Mouse (Mus musculus) myocyte (in vitro differentiated cells): ENCODE results near the gene Akr1b7.

Source experiments
- CEBPB ChIP-seq: IDR thresholded peaks from 2 replicates; pipeline ENCODE4 v1.6.1; 2011; ENCODE audit warnings: mild to moderate bottlenecking, moderate library complexity; ENCODE audit not compliant: poor library complexity, insufficient read depth, severe bottlenecking
- E2F4 ChIP-seq: IDR thresholded peaks from one replicate; pipeline ENCODE4 v1.6.1; 2011; ENCODE audit warnings: mild to moderate bottlenecking, control low read depth, moderate library complexity; ENCODE audit not compliant: insufficient read depth
- MAX ChIP-seq: IDR thresholded peaks from one replicate; pipeline ENCODE4 v1.6.1; 2011; ENCODE audit warnings: low read depth, mild to moderate bottlenecking, control low read depth
- MYOD1 ChIP-seq, 3 experiments: IDR thresholded peaks; one replicate each; pipeline ENCODE4 v1.6.1; 2011; ENCODE audit warnings: control low read depth in 2 of 3, low read depth in 2 of 3, mild to moderate bottlenecking in 2 of 3, moderate library complexity in 1 of 3; ENCODE audit not compliant: insufficient read length in 2 of 3, control insufficient read depth in 1 of 3
- MYOG ChIP-seq, 3 experiments: IDR thresholded peaks; one replicate each; pipeline ENCODE4 v1.6.1; 2011; ENCODE audit warnings: control low read depth in 2 of 3, low read depth in 2 of 3, mild to moderate bottlenecking in 2 of 3; ENCODE audit not compliant: insufficient read length in 2 of 3, control insufficient read depth in 1 of 3, insufficient read depth in 1 of 3
- POLR2A ChIP-seq: IDR thresholded peaks from one replicate; pipeline ENCODE4 v1.6.1; 2011; ENCODE audit warnings: low read depth, mild to moderate bottlenecking, control low read depth, moderate library complexity; ENCODE audit not compliant: insufficient read length
- POLR2AphosphoS2 ChIP-seq: IDR thresholded peaks from one replicate; pipeline ENCODE4 v1.6.1; 2011; ENCODE audit warnings: low read depth, control low read depth; ENCODE audit not compliant: insufficient read length
- REST ChIP-seq: IDR thresholded peaks from one replicate; pipeline ENCODE4 v1.6.1; 2011; ENCODE audit warnings: mild to moderate bottlenecking, control low read depth, moderate library complexity; ENCODE audit not compliant: insufficient read depth, insufficient read length
- TCF12 ChIP-seq: IDR thresholded peaks from one replicate; pipeline ENCODE4 v1.6.1; 2011; ENCODE audit warnings: mild to moderate bottlenecking, control low read depth; ENCODE audit not compliant: poor library complexity, insufficient read depth, severe bottlenecking
- TCF3 ChIP-seq: IDR thresholded peaks from one replicate; pipeline ENCODE4 v1.6.1; 2011; ENCODE audit warnings: low read depth, control low read depth; ENCODE audit not compliant: insufficient read length
- USF1 ChIP-seq: IDR thresholded peaks from one replicate; pipeline ENCODE4 v1.6.1; 2011; ENCODE audit warnings: low read depth, mild to moderate bottlenecking, control low read depth, moderate library complexity

GRCm38 (mm10) chr6:34439006-34439405 lies 26.9 kb downstream of the Akr1b7 start:
- no peak for TF ChIP-seq MYOG (IDR thresholded peaks at IDR 0.05; ENCODE audit: control insufficient read depth in 1 of 3, insufficient read depth in 1 of 3, insufficient read length in 2 of 3, low read depth in 2 of 3)
- TF ChIP-seq TCF3: no peak
- TF ChIP-seq POLR2AphosphoS2: no peak
- TF ChIP-seq E2F4: no peak
- TF ChIP-seq MAX: no peak
- TF ChIP-seq CEBPB: no peak
- no peak for TF ChIP-seq POLR2A
- no peak for TF ChIP-seq USF1
- TF ChIP-seq TCF12: no peak
- TF ChIP-seq MYOD1 (IDR thresholded peaks at IDR 0.05; ENCODE audit: control insufficient read depth in 1 of 3, insufficient read length in 2 of 3, low read depth in 2 of 3): no peak
- no peak for TF ChIP-seq REST
